27 mouse cellular contexts compared by ENCODE assay signal in the genomic region with DNA sequence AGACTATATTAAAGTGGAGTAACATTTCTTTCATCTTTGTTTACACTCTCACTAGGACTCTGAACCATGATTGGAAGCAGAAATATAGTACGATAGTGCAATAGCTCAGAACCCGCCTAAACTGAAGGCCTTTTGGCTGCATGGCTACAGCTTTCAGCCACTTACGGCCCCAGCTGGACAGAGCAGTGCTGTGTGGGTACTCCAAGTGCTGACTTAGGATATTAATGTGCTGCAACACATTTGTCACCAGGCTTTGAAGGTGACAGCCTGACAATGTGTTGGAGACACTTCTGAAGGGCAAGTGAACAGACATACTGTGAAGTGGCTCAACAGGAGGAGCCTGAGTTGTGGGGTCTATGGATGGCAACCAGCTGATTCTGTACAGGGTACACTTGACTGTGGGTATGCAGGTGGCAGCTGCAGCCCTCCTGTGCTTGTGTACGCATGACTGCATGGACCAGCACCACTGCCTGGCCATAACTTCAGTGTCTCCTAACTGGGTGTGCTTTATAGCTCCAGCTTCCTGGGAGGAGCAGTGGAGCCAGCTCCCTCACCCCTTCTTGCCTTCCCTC. TPM values are rescaled to one million over a fixed set of nuclear protein-coding genes. Genes with fewer than 3 reads are reported as not detected.
A peak's percentile ranks its signal among the peaks of the same experiment; 100 is the strongest.
DNase-seq lines count a peak whose midpoint lies in the region; ATAC-seq and TF ChIP-seq lines count a peak whose summit lies in the region.
"Had no signal": no experiment of that assay in that cellular context is flagged by ENCODE, and none has a peak within 500 bp of the region (broad histone marks: within the 10 kb centered on the region; RNA-seq: fewer than 3 reads in every experiment).

No protein-coding gene starts in this region.

- peak; percentile 48 for ATAC-seq in heart, embryonic 12.5 days (ENCODE audit: insufficient number of reproducible peaks, low FRiP score)
- ATAC-seq in heart, postnatal 0 days (ENCODE audit: insufficient read depth, low read depth), result peak; percentile 81
- no peak for ATAC-seq in megakaryocyte, adult 5-6 weeks (ENCODE audit: poor library complexity, severe bottlenecking)
- ATAC-seq: forebrain, embryonic 14.5 days; hindbrain, embryonic 16.5 days; lung, postnatal 0 days; midbrain, embryonic 15.5 days; Patski had no signal

- no peaks in the 10 kb centered on the region for H3K27me3 ChIP-seq in heart, embryonic 12.5 days (replicated peaks)
- no peaks in the 10 kb centered on the region for H3K27me3 ChIP-seq in heart, postnatal 0 days (ENCODE audit: control insufficient read depth, insufficient read depth, low read length)
- no peaks in the 10 kb centered on the region for H3K27me3 ChIP-seq in megakaryocyte, embryonic 14.5 days (replicated peaks)
- H3K27me3 ChIP-seq: embryonic facial prominence, embryonic 12.5 days; limb, embryonic 15.5 days; midbrain, embryonic 15.5 days; Patski had no signal

- H3K4me3 ChIP-seq in heart, embryonic 12.5 days, result no peak overlapping the region
- no peak overlapping the region for H3K4me3 ChIP-seq in heart, postnatal 0 days (ENCODE audit: low read depth, low read length)
- peak overlapping the region; percentile 4 for H3K4me3 ChIP-seq in megakaryocyte, embryonic 14.5 days (replicated peaks)
- H3K4me3 ChIP-seq: embryonic facial prominence, embryonic 12.5 days; limb, embryonic 15.5 days; midbrain, embryonic 10.5 days; midbrain, embryonic 15.5 days had no signal

- peak overlapping the region; percentile 32 for H3K27ac ChIP-seq in heart, embryonic 12.5 days (ENCODE audit: poor library complexity, severe bottlenecking)
- H3K27ac ChIP-seq in heart, postnatal 0 days (ENCODE audit: low read depth), result peak overlapping the region; percentile 56; the same call in 1 of the 2 replicates
- H3K27ac ChIP-seq: embryonic facial prominence, embryonic 12.5 days; limb, embryonic 15.5 days; macrophage; midbrain, embryonic 10.5 days; midbrain, embryonic 15.5 days had no signal

- 67% methylated on average over 4 of the region's 4 CpGs for WGBS in heart, embryonic 12.5 days
- WGBS in heart, postnatal 0 days, result 42% methylated on average over 4 of the region's 4 CpGs

- peaks cover 91% of the 10 kb centered on the region for H3K36me3 ChIP-seq in heart, embryonic 12.5 days
- peaks cover 89% of the 10 kb centered on the region for H3K36me3 ChIP-seq in heart, postnatal 0 days (replicated peaks; ENCODE audit: control insufficient read depth, insufficient read depth, low read length)
- H3K36me3 ChIP-seq in megakaryocyte, embryonic 14.5 days (replicated peaks; ENCODE audit: low read length), result peaks cover 99% of the 10 kb centered on the region

- H3K4me1 ChIP-seq in heart, embryonic 12.5 days (replicated peaks), result peaks cover 29% of the 10 kb centered on the region
- H3K4me1 ChIP-seq in heart, postnatal 0 days (ENCODE audit: control insufficient read depth, insufficient read depth), result no peaks in the 10 kb centered on the region
- peaks cover 8% of the 10 kb centered on the region for H3K4me1 ChIP-seq in megakaryocyte, embryonic 14.5 days
- H3K4me1 ChIP-seq: embryonic facial prominence, embryonic 12.5 days; limb, embryonic 15.5 days had no signal

- DNase-seq in heart, adult 8-10 months (ENCODE audit: low spot score), result no peak
- peak; percentile 33 for DNase-seq in heart, postnatal 0 days (ENCODE audit: low spot score)
- DNase-seq in heart, postnatal 4 days, result no peak
- DNase-seq in right cerebral cortex, postnatal 10 days (ENCODE audit: low spot score in 2 of 2), result no peak
- DNase-seq: adrenal gland, postnatal 10 days; cerebellum, adult 11-12 months; cerebellum, adult 9-11 months; embryo, embryonic 11 days; gastrocnemius, postnatal 14 days; kidney, adult 9 months; kidney, postnatal 10 days; layer of hippocampus, postnatal 36 days; left cerebral cortex, postnatal 4 days; spleen, adult 18-20 months; thymus, postnatal 14 days had no signal

- H3K9me3 ChIP-seq in heart, embryonic 12.5 days (replicated peaks), result no peaks in the 10 kb centered on the region
- H3K9me3 ChIP-seq in heart, postnatal 0 days (replicated peaks; ENCODE audit: control insufficient read depth, low read length), result no peaks in the 10 kb centered on the region
- no peaks in the 10 kb centered on the region for H3K9me3 ChIP-seq in megakaryocyte, embryonic 14.5 days
- H3K9me3 ChIP-seq: embryonic facial prominence, embryonic 12.5 days; limb, embryonic 15.5 days; midbrain, embryonic 10.5 days; midbrain, embryonic 15.5 days had no signal

- H3K4me2 ChIP-seq in heart, embryonic 12.5 days, result no peak overlapping the region
- H3K4me2 ChIP-seq in heart, postnatal 0 days (ENCODE audit: low read depth, low read length), result no peak overlapping the region
- H3K4me2 ChIP-seq: embryonic facial prominence, embryonic 12.5 days; limb, embryonic 15.5 days; midbrain, embryonic 15.5 days had no signal

- no peak for TF ChIP-seq CTCF in heart, postnatal 0 days (IDR thresholded peaks at IDR 0.05; ENCODE audit: low read depth)

- no peak for TF ChIP-seq EP300 in heart, postnatal 0 days (IDR thresholded peaks at IDR 0.05; ENCODE audit: low read depth)

- no peak overlapping the region for H3K9ac ChIP-seq in heart, embryonic 12.5 days
- no peak overlapping the region for H3K9ac ChIP-seq in heart, postnatal 0 days (replicated peaks; ENCODE audit: low read depth, low read length)
- H3K9ac ChIP-seq: embryonic facial prominence, embryonic 12.5 days; limb, embryonic 15.5 days; midbrain, embryonic 15.5 days had no signal

RNA-seq across cellular contexts. Expression of a gene that starts 13.3 kb away (rescaled TPM):
- 22.3 and 26.1 TPM in 2 replicates for polyA plus RNA-seq in heart, embryonic 12.5 days (2016; fragmentation: Nextera tagmentation; extraction: Ambion mirVana)
- total RNA-seq in heart, adult 8-10 months (2022), result 10 to 100 TPM in 2 of 4 experiments, 1 to 10 TPM in 2; 8.5 to 13.9 (median 9.3) TPM
- total RNA-seq in heart, postnatal 0 days (2014; rRNA removed; ENCODE audit: low replicate concordance), result 32.1 and 44.9 TPM in 2 replicates
- polyA plus RNA-seq in heart, postnatal 0 days (2015; fragmentation: Nextera tagmentation; extraction: Ambion mirVana), result 12.8 and 14.1 TPM in 2 replicates
- total RNA-seq in heart, postnatal 4 days (2021), result 10 to 100 TPM; 19.2 to 22.9 TPM
- 39.3 and 78.0 TPM in 2 replicates for polyA plus RNA-seq in megakaryocyte, embryonic 14.5 days (2012; ENCODE audit: insufficient read depth, low replicate concordance)
- total RNA-seq in megakaryocyte, adult 5-6 weeks (2015), result 197 and 207 TPM in 2 replicates
- total RNA-seq in megakaryocyte, adult 5-6 weeks (2017), result 315 and 316 TPM in 2 replicates

RNA-seq across cellular contexts. Expression of a gene that starts 18.9 kb away (rescaled TPM):
- polyA plus RNA-seq in heart, embryonic 12.5 days (2016; fragmentation: Nextera tagmentation; extraction: Ambion mirVana), result 298 and 324 TPM in 2 replicates
- total RNA-seq in heart, adult 8-10 months (2022), result 100 to 1,000 TPM; 481 to 543 (median 507) TPM
- total RNA-seq in heart, postnatal 0 days (2014; rRNA removed; ENCODE audit: low replicate concordance), result 506 and 520 TPM in 2 replicates
- 681 and 696 TPM in 2 replicates for polyA plus RNA-seq in heart, postnatal 0 days (2015; fragmentation: Nextera tagmentation; extraction: Ambion mirVana)
- 100 to 1,000 TPM; 290 to 307 TPM for total RNA-seq in heart, postnatal 4 days (2021)
- 38.8 and 142 TPM in 2 replicates for polyA plus RNA-seq in megakaryocyte, embryonic 14.5 days (2012; ENCODE audit: insufficient read depth, low replicate concordance)
- total RNA-seq in megakaryocyte, adult 5-6 weeks (2015), result 213 and 215 TPM in 2 replicates
- 60.4 and 83.5 TPM in 2 replicates for total RNA-seq in megakaryocyte, adult 5-6 weeks (2017)

RNA-seq across cellular contexts. Expression of a gene that starts 36.0 kb away (rescaled TPM):
- 2.0 and 2.3 TPM in 2 replicates for polyA plus RNA-seq in heart, embryonic 12.5 days (2016; fragmentation: Nextera tagmentation; extraction: Ambion mirVana)
- total RNA-seq in heart, adult 8-10 months (2022), result 1 to 10 TPM in 3 of 4 experiments, under 1 TPM in 1; 0.76 to 2.2 (median 1.6) TPM
- total RNA-seq in heart, postnatal 0 days (2014; rRNA removed; ENCODE audit: low replicate concordance), result 1.9 and 2.1 TPM in 2 replicates
- polyA plus RNA-seq in heart, postnatal 0 days (2015; fragmentation: Nextera tagmentation; extraction: Ambion mirVana), result 3.1 and 3.2 TPM in 2 replicates
- total RNA-seq in heart, postnatal 4 days (2021), result 1 to 10 TPM; 1.6 to 1.9 TPM
- 2.8 TPM in 1 of 2 replicates, not detected in the other for polyA plus RNA-seq in megakaryocyte, embryonic 14.5 days (2012; ENCODE audit: insufficient read depth, low replicate concordance)
- 47.3 and 48.1 TPM in 2 replicates for total RNA-seq in megakaryocyte, adult 5-6 weeks (2015)
- total RNA-seq in megakaryocyte, adult 5-6 weeks (2017), result 104 TPM in 2 replicates

RNA-seq across cellular contexts. Expression of a gene that starts 41.4 kb away (rescaled TPM):
- polyA plus RNA-seq in heart, embryonic 12.5 days (2016; fragmentation: Nextera tagmentation; extraction: Ambion mirVana), result 7.8 and 8.9 TPM in 2 replicates
- total RNA-seq in heart, adult 8-10 months (2022), result 10 to 100 TPM; 11.1 to 19.2 (median 13.7) TPM
- 11.9 and 29.6 TPM in 2 replicates for total RNA-seq in heart, postnatal 0 days (2014; rRNA removed; ENCODE audit: low replicate concordance)
- 15.5 and 18.1 TPM in 2 replicates for polyA plus RNA-seq in heart, postnatal 0 days (2015; fragmentation: Nextera tagmentation; extraction: Ambion mirVana)
- total RNA-seq in heart, postnatal 4 days (2021), result 10 to 100 TPM; 15.1 to 15.4 TPM
- polyA plus RNA-seq in megakaryocyte, embryonic 14.5 days (2012; ENCODE audit: insufficient read depth, low replicate concordance), result 30.5 and 188 TPM in 2 replicates
- 242 and 258 TPM in 2 replicates for total RNA-seq in megakaryocyte, adult 5-6 weeks (2015)
- 447 and 483 TPM in 2 replicates for total RNA-seq in megakaryocyte, adult 5-6 weeks (2017)
- polyA plus RNA-seq: Patski had no signal

RNA-seq across cellular contexts. Expression of a gene that starts 42.1 kb away (rescaled TPM):
- 30.1 and 36.1 TPM in 2 replicates for polyA plus RNA-seq in heart, embryonic 12.5 days (2016; fragmentation: Nextera tagmentation; extraction: Ambion mirVana)
- 10 to 100 TPM in 1 of 4 experiments, 1 to 10 TPM in 3; 8.3 to 10.4 (median 8.7) TPM for total RNA-seq in heart, adult 8-10 months (2022)
- 36.3 and 37.6 TPM in 2 replicates for total RNA-seq in heart, postnatal 0 days (2014; rRNA removed; ENCODE audit: low replicate concordance)
- polyA plus RNA-seq in heart, postnatal 0 days (2015; fragmentation: Nextera tagmentation; extraction: Ambion mirVana), result 13.3 and 13.6 TPM in 2 replicates
- 10 to 100 TPM; 16.8 to 16.9 TPM for total RNA-seq in heart, postnatal 4 days (2021)
- 6.8 and 18.7 TPM in 2 replicates for polyA plus RNA-seq in megakaryocyte, embryonic 14.5 days (2012; ENCODE audit: insufficient read depth, low replicate concordance)
- 15.9 and 18.9 TPM in 2 replicates for total RNA-seq in megakaryocyte, adult 5-6 weeks (2015)
- 19.2 and 22.0 TPM in 2 replicates for total RNA-seq in megakaryocyte, adult 5-6 weeks (2017)

Comparison
In these comparisons a context has a peak if more than half of its experiments do, and no peak if none do; other contexts are left out.
1. RNA of a gene that starts 36.0 kb away (total RNA-seq): 47.3 to 104 TPM in megakaryocyte, adult 5-6 weeks; 1.9 to 2.1 TPM in heart, postnatal 0 days, 1.6 to 1.9 TPM in heart, postnatal 4 days and 0.76 to 2.2 TPM in heart, adult 8-10 months; every median in the first group is over 10 times any median in the second.